Mouse (Mus musculus): ENCODE measurements at regions not wholly inside any gene's neighbourhood (a gene's known extent, or its start where the extent isn't known, plus 50 kb on each side); places are given as distances from the start of the nearest gene placed in this dataset.
A peak's percentile ranks its signal among the peaks of the same experiment; 100 is the strongest.

- Histone ChIP-seq H3K4me1 (peaks cover 9% of the 10 kb centered on the region; the same call in 1 of the 2 replicates), H3K9me3 (peaks cover 7% of the 10 kb centered on the region), H3K36me3 (replicated peaks; ENCODE audit: low read length) (no peaks in the 10 kb centered on the region), H3K27me3 (replicated peaks) (peaks cover 18% of the 10 kb centered on the region), H3K4me3 (replicated peaks) (no peak overlapping the region)
- TF ChIP-seq FLI1 (IDR thresholded peaks at IDR 0.05; ENCODE audit: low read length) (no peak), GATA1 (IDR thresholded peaks at IDR 0.05; ENCODE audit: borderline replicate concordance, low read length) (no peak)
Observed at GRCm38 (mm10) chr2:72744901-72745300, 235.3 kb downstream of the Sp3 start.

DNA sequence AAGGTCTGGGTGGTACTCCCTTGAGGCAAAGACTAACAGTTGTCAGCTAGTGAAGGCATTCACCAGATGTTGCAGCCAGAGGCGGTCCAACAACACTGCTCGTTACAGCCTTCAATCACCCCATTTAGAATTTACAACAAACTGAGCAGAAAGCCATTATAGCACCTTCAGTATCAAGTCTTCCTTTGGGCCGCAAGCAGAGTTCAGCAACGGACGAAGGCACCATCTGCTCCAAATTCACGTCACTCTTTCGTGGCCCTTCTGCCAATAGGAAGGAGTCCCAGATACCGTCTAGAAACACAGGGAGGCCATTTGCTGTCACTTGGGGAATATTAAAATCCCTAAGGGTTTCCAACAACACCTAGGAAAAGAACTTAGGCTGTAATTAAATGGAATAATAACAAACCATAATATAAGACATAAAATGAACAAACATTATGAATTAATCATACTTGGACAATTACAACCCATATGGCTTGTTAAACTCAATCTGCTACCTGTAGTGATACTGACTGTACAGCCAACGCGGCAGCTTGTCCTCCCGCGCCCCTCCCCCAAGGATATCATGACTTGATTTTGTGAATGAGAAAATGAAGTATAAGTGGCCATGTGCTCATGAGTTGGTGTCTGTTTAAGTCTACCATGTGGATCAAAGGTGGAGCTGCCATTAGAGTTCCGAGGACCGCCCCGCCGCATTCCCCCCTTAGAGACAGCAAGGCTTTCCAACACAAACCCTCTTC, 233.6 kb downstream of the Sp3 start:
- no peak overlapping the region for H3K4me3 ChIP-seq (replicated peaks)
- no peaks in the 10 kb centered on the region for H3K36me3 ChIP-seq (replicated peaks; ENCODE audit: low read length)
- peaks cover 7% of the 10 kb centered on the region for H3K27me3 ChIP-seq (replicated peaks)
- H3K9me3 ChIP-seq: peaks cover 14% of the 10 kb centered on the region
- peaks cover under 1% of the 10 kb centered on the region; the same call in 1 of the 2 replicates for H3K4me1 ChIP-seq
- TF ChIP-seq FLI1 (IDR thresholded peaks at IDR 0.05; ENCODE audit: low read length): no peak
- TF ChIP-seq GATA1 (IDR thresholded peaks at IDR 0.05; ENCODE audit: borderline replicate concordance, low read length): no peak

GRCm38 (mm10) chr2:72747299-72747698, 232.9 kb downstream of the Sp3 start:
- Histone ChIP-seq H3K9me3 (peaks cover 14% of the 10 kb centered on the region), H3K36me3 (replicated peaks; ENCODE audit: low read length) (no peaks in the 10 kb centered on the region)
- no peak for TF ChIP-seq GATA1 (IDR thresholded peaks at IDR 0.05; ENCODE audit: borderline replicate concordance, low read length)
- TF ChIP-seq FLI1 (IDR thresholded peaks at IDR 0.05; ENCODE audit: low read length): no peak

DNA sequence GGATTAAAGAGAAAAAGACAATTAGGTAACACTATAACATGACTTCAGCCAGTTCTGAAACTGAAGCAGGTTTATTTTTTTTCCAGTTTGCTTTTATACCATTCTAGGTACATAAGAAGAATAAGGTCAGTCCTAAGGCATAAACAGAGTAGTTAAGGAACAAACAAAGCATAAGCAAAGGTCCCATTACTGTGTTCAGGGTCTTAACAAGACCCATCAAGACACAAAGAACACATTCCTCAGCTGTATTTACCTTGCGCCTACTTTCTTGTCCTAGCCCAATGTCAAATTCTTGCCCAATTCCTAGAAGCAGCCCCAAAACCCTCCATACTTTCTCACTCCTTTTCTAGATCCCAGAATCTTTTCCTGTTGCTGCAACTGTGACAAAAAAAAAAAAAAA, 230.8 kb downstream of the Sp3 start:
- H3K9me3 ChIP-seq: peaks cover 22% of the 10 kb centered on the region
- H3K27me3 ChIP-seq (replicated peaks): peaks cover 2% of the 10 kb centered on the region
- no peak overlapping the region for H3K4me3 ChIP-seq (replicated peaks)
- TF ChIP-seq FLI1 (IDR thresholded peaks at IDR 0.05; ENCODE audit: low read length): no peak
- TF ChIP-seq GATA1 (IDR thresholded peaks at IDR 0.05; ENCODE audit: borderline replicate concordance, low read length): no peak
- H3K4me1 ChIP-seq: no peaks in the 10 kb centered on the region
- H3K36me3 ChIP-seq (replicated peaks; ENCODE audit: low read length): no peaks in the 10 kb centered on the region

More at GRCm38 (mm10) chr2:72747299-72747698, 232.9 kb downstream of the Sp3 start:
- Histone ChIP-seq H3K27me3 (replicated peaks) (peaks cover 4% of the 10 kb centered on the region), H3K4me3 (replicated peaks) (no peak overlapping the region), H3K4me1 (no peaks in the 10 kb centered on the region)

- no peaks in the 10 kb centered on the region for H3K36me3 ChIP-seq (replicated peaks; ENCODE audit: low read length)
- H3K27me3 ChIP-seq (replicated peaks): peaks cover 4% of the 10 kb centered on the region
- no peak overlapping the region for H3K4me3 ChIP-seq (replicated peaks)
- no peak for TF ChIP-seq GATA1 (IDR thresholded peaks at IDR 0.05; ENCODE audit: borderline replicate concordance, low read length)
- TF ChIP-seq FLI1 (IDR thresholded peaks at IDR 0.05; ENCODE audit: low read length): no peak
- H3K4me1 ChIP-seq: no peaks in the 10 kb centered on the region
- H3K9me3 ChIP-seq: peaks cover 22% of the 10 kb centered on the region
Observed at GRCm38 (mm10) chr2:72751441-72751840, 228.8 kb downstream of the Sp3 start.

GRCm38 (mm10) chr2:72752624-72753176, 227.5 kb downstream of the Sp3 start:
- Histone ChIP-seq H3K4me3 (replicated peaks) (no peak overlapping the region), H3K27me3 (replicated peaks) (peaks cover 4% of the 10 kb centered on the region), H3K4me1 (no peaks in the 10 kb centered on the region), H3K9me3 (peaks cover 22% of the 10 kb centered on the region), H3K36me3 (replicated peaks; ENCODE audit: low read length) (no peaks in the 10 kb centered on the region)
- TF ChIP-seq FLI1 (IDR thresholded peaks at IDR 0.05; ENCODE audit: low read length) (no peak), GATA1 (IDR thresholded peaks at IDR 0.05; ENCODE audit: borderline replicate concordance, low read length) (no peak)

DNA sequence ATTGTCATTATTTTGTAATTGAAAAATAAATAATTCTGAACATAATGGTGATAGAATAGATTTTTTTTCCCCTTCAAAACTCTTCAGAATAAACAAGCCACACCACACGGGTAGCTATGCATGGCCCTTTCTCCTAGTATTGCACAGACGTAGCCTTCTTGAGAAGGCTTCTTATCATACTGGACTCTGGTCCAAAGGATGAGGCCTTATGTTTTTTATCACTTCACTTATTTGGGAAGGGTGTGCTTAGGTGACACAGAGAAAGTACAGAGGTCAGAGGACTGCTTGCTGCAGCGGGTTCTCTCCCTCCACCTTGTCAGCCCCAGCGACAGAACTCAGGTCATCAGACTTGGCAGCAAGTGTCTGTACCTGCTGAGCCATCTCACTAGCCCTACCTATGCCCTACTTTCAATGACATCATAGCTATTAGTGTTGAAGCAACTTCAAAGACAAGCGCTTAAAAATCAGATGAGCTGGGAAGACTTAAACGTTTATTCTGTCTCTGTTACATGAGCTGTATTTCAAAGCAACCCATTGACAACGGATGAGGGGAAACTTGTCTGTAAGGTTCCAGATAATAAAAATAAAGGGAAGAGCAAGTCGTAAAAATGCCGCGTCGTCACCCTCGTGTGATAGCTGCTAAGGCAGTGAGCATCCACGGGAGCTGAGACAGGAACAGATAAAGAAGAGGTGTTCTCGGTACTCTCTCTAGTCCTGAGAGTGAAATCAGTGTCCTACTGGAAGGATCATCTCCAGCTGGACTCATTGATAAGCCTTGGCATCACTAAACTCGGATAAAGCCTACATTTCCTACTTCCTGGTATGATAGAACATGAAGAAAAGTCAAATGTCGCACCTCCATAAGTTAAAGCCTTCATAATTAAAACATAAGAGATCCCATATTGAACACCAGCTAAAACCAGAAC, 226.2 kb downstream of the Sp3 start:
- Histone ChIP-seq H3K27me3 (replicated peaks) (peaks cover 4% of the 10 kb centered on the region), H3K4me1 (peaks cover 4% of the 10 kb centered on the region), H3K4me3 (replicated peaks) (no peak overlapping the region), H3K9me3 (peaks cover 22% of the 10 kb centered on the region), H3K36me3 (replicated peaks; ENCODE audit: low read length) (no peaks in the 10 kb centered on the region)
- no peak for TF ChIP-seq GATA1 (IDR thresholded peaks at IDR 0.05; ENCODE audit: borderline replicate concordance, low read length)
- no peak for TF ChIP-seq FLI1 (IDR thresholded peaks at IDR 0.05; ENCODE audit: low read length)

DNA sequence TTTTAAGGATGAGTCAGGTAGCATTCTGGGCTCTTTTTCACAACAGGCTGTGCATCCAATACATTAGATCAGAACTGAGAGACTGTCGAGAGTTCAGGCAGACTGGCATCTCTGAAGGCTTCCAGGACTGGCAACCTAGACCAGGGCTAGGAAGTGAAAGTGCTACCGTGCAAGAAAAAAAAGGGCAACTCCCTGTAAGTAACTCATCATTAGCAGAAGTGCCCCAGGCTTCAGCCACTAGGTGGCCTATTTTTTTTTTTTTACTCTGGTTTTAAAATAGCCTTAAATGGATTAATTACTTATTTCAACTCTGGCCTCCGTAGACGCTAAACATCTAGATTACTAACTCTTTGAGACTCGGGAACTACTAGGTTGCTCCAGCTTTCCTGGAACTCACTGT, 216.8 kb downstream of the Sp3 start:
- Histone ChIP-seq H3K4me1 (peaks cover 6% of the 10 kb centered on the region), H3K36me3 (replicated peaks; ENCODE audit: low read length) (no peaks in the 10 kb centered on the region), H3K27me3 (replicated peaks) (peaks cover 5% of the 10 kb centered on the region), H3K9me3 (no peaks in the 10 kb centered on the region; the same call in 1 of the 2 replicates), H3K4me3 (replicated peaks) (peak overlapping the region; percentile 38)
- TF ChIP-seq FLI1 (IDR thresholded peaks at IDR 0.05; ENCODE audit: low read length) (no peak), GATA1 (IDR thresholded peaks at IDR 0.05; ENCODE audit: borderline replicate concordance, low read length) (no peak)

GRCm38 (mm10) chr2:72769030-72769630, 211.1 kb downstream of the Sp3 start:
- Histone ChIP-seq H3K9me3 (no peaks in the 10 kb centered on the region; the same call in 1 of the 2 replicates), H3K4me3 (replicated peaks) (no peak overlapping the region), H3K27me3 (replicated peaks) (peaks cover 7% of the 10 kb centered on the region), H3K4me1 (no peaks in the 10 kb centered on the region), H3K36me3 (replicated peaks; ENCODE audit: low read length) (no peaks in the 10 kb centered on the region)
- TF ChIP-seq GATA1 (IDR thresholded peaks at IDR 0.05; ENCODE audit: borderline replicate concordance, low read length): no peak
- no peak for TF ChIP-seq FLI1 (IDR thresholded peaks at IDR 0.05; ENCODE audit: low read length)
